Mouse (Mus musculus) liver, postnatal 0 days (tissue): Measurements from ENCODE around the gene Ppp1r12b. TPM values are rescaled to one million over a fixed set of nuclear protein-coding genes. Genes with fewer than 3 reads are reported as not detected.

Experiments used
- ATAC-seq: fragments of 200-750 bp; cut with Nextera tagmentation; 2 replicates; pipeline ENCODE4 v1.8.0; 2017; ENCODE audit warnings: mild to moderate bottlenecking, moderate library complexity
- DNase-seq: peaks from one replicate; pipeline ENCODE4 v3.0.0-alpha.2; 2016
- H3K27ac ChIP-seq: fragments of 300-500 bp; sonication (generic); 2 replicates; pipeline ENCODE4 v1.5.1; 2014; ENCODE audit warnings: antibody characterized with exemption, moderate library complexity, mild to moderate bottlenecking, low read depth
- H3K27me3 ChIP-seq: fragments of 300-500 bp; sonication (generic); 2 replicates; pipeline ENCODE4 v1.6.1; 2014; ENCODE audit warnings: low read length, control low read depth, mixed read lengths; ENCODE audit not compliant: insufficient read depth
- H3K36me3 ChIP-seq: fragments of 300-500 bp; sonication (generic); replicated peaks from 2 replicates; pipeline ENCODE4 v1.6.1; 2014; ENCODE audit warnings: mild to moderate bottlenecking, control low read depth, low read length, moderate library complexity, mixed read lengths; ENCODE audit not compliant: insufficient read depth
- H3K4me1 ChIP-seq: fragments of 300-500 bp; sonication (generic); 2 replicates; pipeline ENCODE4 v1.6.1; 2014; ENCODE audit warnings: antibody characterized with exemption, mild to moderate bottlenecking, control low read depth; ENCODE audit not compliant: insufficient read depth
- H3K4me2 ChIP-seq: fragments of 300-500 bp; sonication (generic); 2 replicates; pipeline ENCODE4 v1.6.1; 2014; ENCODE audit warnings: low read depth, mild to moderate bottlenecking, low read length, moderate library complexity, mixed read lengths
- H3K4me3 ChIP-seq: fragments of 300-500 bp; sonication (generic); 2 replicates; pipeline ENCODE4 v1.5.1; 2014; ENCODE audit warnings: low read depth, low read length
- H3K9ac ChIP-seq: fragments of 300-500 bp; sonication (generic); replicated peaks from 2 replicates; pipeline ENCODE4 v1.6.1; 2014; ENCODE audit warnings: mild to moderate bottlenecking, moderate library complexity
- H3K9me3 ChIP-seq: fragments of 300-500 bp; sonication (generic); 2 replicates; pipeline ENCODE4 v1.6.1; 2016; ENCODE audit warnings: mild to moderate bottlenecking, control low read depth, low read length, mixed read lengths
- CTCF ChIP-seq: sonication (generic); IDR thresholded peaks from 2 replicates; pipeline ENCODE4 v1.5.1; 2016; ENCODE audit warnings: antibody characterized with exemption, low read depth
- EP300 ChIP-seq: IDR thresholded peaks from 2 replicates; pipeline ENCODE4 v1.6.1; 2016; ENCODE audit warnings: antibody characterized with exemption, low read depth, mild to moderate bottlenecking
- WGBS: fragments of 180-500 bp; shearing (Covaris S2); extraction: QIAGEN DNeasy Blood & Tissue Kit; methylation state at CpG from one replicate; pipeline ENCODE4 v1.1.7; 2014; ENCODE audit not compliant: insufficient replicate concordance; 5-methylcytosine and 5-hydroxymethylcytosine counted together
- polyA plus RNA-seq: library from polyadenylated mRNA; unstranded; fragments of >200 nt; fragmentation: Nextera tagmentation; extraction: Ambion mirVana; gene quantifications from 2 replicates; pipeline ENCODE4 v1.2.1, GENCODE M21; 2015

Ppp1r12b gene
- polyA plus RNA-seq, 1 experiment from 2014 or later: 0.93 TPM

GRCm38 (mm10) chr1:134763250-134763649, 192.5 kb downstream of the Ppp1r12b start:
- Histone ChIP-seq H3K27ac (no peak overlapping the region), H3K9ac (no peak overlapping the region), H3K27me3 (no peaks in the 10 kb centered on the region), H3K36me3 (0 out of 2 replicates have a peak, but pooled peaks cover 3% of the 10 kb centered on the region), H3K4me1 (no peaks in the 10 kb centered on the region), H3K9me3 (no peaks in the 10 kb centered on the region), H3K4me2 (no peak overlapping the region), H3K4me3 (no peak overlapping the region)
- 76% methylated on average over 4 of the region's 4 CpGs for WGBS
- TF ChIP-seq CTCF (no peak), EP300 (no peak)
- ATAC-seq: no peak
- DNase-seq: no peak

- H3K4me2 ChIP-seq: no peak overlapping the region
- no peak for TF ChIP-seq EP300
- TF ChIP-seq CTCF: no peak
- DNase-seq (no peak), ATAC-seq (no peak)
- no peaks in the 10 kb centered on the region for H3K4me1 ChIP-seq
- H3K9ac ChIP-seq: no peak overlapping the region
- no peak overlapping the region for H3K27ac ChIP-seq
- no peaks in the 10 kb centered on the region for H3K9me3 ChIP-seq
- H3K27me3 ChIP-seq: no peaks in the 10 kb centered on the region
- 0 out of 2 replicates have a peak, but pooled peaks cover 3% of the 10 kb centered on the region for H3K36me3 ChIP-seq
- WGBS: 62% methylated on average over 7 of the region's 7 CpGs
- H3K4me3 ChIP-seq: no peak overlapping the region
These were observed 194.2 kb downstream of the Ppp1r12b start for GRCm38 (mm10) chr1:134761534-134761933.

- ATAC-seq: no peak
- Histone ChIP-seq H3K4me1 (no peaks in the 10 kb centered on the region), H3K9ac (no peak overlapping the region), H3K9me3 (no peaks in the 10 kb centered on the region), H3K4me3 (no peak overlapping the region), H3K36me3 (0 out of 2 replicates have a peak, but pooled peaks cover 3% of the 10 kb centered on the region), H3K4me2 (no peak overlapping the region), H3K27me3 (no peaks in the 10 kb centered on the region), H3K27ac (no peak overlapping the region)
- 73% methylated on average over 5 of the region's 5 CpGs for WGBS
- TF ChIP-seq EP300 (no peak), CTCF (no peak)
- no peak for DNase-seq
These were observed 195.1 kb downstream of the Ppp1r12b start for GRCm38 (mm10) chr1:134760642-134761041.

GRCm38 (mm10) chr1:134759133-134759532, 196.6 kb downstream of the Ppp1r12b start:
- 75% methylated on average over 6 of the region's 6 CpGs for WGBS
- 0 out of 2 replicates have a peak, but pooled peaks cover 3% of the 10 kb centered on the region for H3K36me3 ChIP-seq
- TF ChIP-seq EP300 (no peak), CTCF (no peak)
- H3K9ac ChIP-seq: no peak overlapping the region
- no peaks in the 10 kb centered on the region for H3K9me3 ChIP-seq
- no peak overlapping the region for H3K27ac ChIP-seq
- DNase-seq (no peak), ATAC-seq (no peak)
- no peak overlapping the region for H3K4me3 ChIP-seq
- no peaks in the 10 kb centered on the region for H3K27me3 ChIP-seq
- H3K4me2 ChIP-seq: no peak overlapping the region
- no peaks in the 10 kb centered on the region for H3K4me1 ChIP-seq

GRCm38 (mm10) chr1:134757230-134757629, 198.5 kb downstream of the Ppp1r12b start:
- Histone ChIP-seq H3K4me1 (no peaks in the 10 kb centered on the region), H3K9ac (no peak overlapping the region), H3K9me3 (no peaks in the 10 kb centered on the region), H3K27ac (no peak overlapping the region), H3K36me3 (0 out of 2 replicates have a peak, but pooled peaks cover 3% of the 10 kb centered on the region), H3K4me2 (no peak overlapping the region), H3K27me3 (no peaks in the 10 kb centered on the region), H3K4me3 (no peak overlapping the region)
- ATAC-seq: no peak
- no peak for TF ChIP-seq CTCF
- no peak for TF ChIP-seq EP300
- 84% methylated on average over 3 of the region's 3 CpGs for WGBS
- no peak for DNase-seq

GRCm38 (mm10) chr1:134756190-134756873, 199.4 kb downstream of the Ppp1r12b start:
- no peak overlapping the region for H3K9ac ChIP-seq
- no peaks in the 10 kb centered on the region for H3K4me1 ChIP-seq
- 75% methylated on average over 10 of the region's 10 CpGs for WGBS
- no peak overlapping the region for H3K4me3 ChIP-seq
- no peak overlapping the region for H3K27ac ChIP-seq
- H3K27me3 ChIP-seq: no peaks in the 10 kb centered on the region
- no peaks in the 10 kb centered on the region for H3K9me3 ChIP-seq
- DNase-seq: no peak
- no peak for TF ChIP-seq EP300
- TF ChIP-seq CTCF: no peak
- H3K4me2 ChIP-seq: no peak overlapping the region
- no peak for ATAC-seq
- 0 out of 2 replicates have a peak, but pooled peaks cover 3% of the 10 kb centered on the region for H3K36me3 ChIP-seq
